Mouse (Mus musculus): ENCODE measurements around the gene Plekha5.

DNA sequence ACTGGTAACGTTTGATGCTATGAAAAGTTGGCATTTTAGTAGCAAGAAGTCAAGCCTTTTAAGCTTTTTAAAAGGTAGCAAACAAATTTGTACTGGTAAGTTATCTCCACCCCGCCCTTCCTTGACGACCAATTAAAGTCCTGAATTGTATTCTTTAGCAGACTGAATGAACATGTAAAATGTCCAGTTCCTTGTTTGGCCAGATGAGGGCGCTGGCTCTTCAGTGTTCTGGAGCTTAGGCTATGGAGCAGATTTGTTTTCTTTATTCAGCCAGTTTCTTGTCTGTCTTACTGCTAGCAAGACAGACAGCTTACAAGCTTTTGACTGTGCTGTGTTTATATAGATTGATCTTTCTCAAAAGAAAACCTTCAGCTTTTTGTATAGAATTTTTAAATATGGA, 48.5 kb downstream of the Plekha5 start:
- TF ChIP-seq CTCF (IDR thresholded peaks at IDR 0.05; ENCODE audit: borderline replicate concordance, insufficient read depth, low read length) (no peak; the same call in 1 of the 2 replicates), POLR2A (IDR thresholded peaks at IDR 0.05; ENCODE audit: low read depth, low read length) (no peak)
